Mouse (Mus musculus) CD4-positive naive resting alpha-beta T cell, adult 57 days (primary cell): ENCODE measurements around the gene Uckl1. TPM values are rescaled to one million over a fixed set of nuclear protein-coding genes. Genes with fewer than 3 reads are reported as not detected.

ENCODE experiments used
- total RNA-seq: library from RNA; stranded (reverse); gene quantifications from one replicate; pipeline ENCODE4 v1.2.4, GENCODE M21; 2023

The Uckl1 gene
- total RNA-seq: 126 TPM

GRCm38 (mm10) chr2:181584411-181584942 lies at the start of gene Uckl1:
Uckl1 (minus strand) TSS chr2:181584892.

GRCm38 (mm10) chr2:181598454-181599351 lies 14.0 kb upstream of the Uckl1 start, which contains the start of gene Samd10:
Samd10 (minus strand) TSS chr2:181599212.

GRCm38 (mm10) chr2:181592231-181593041 lies 7.7 kb upstream of the Uckl1 start, which contains the start of gene Zfp512b:
Zfp512b (minus strand) TSS chr2:181592803.

GRCm38 (mm10) chr2:181591528-181592085 lies 6.9 kb upstream of the Uckl1 start, which contains the start of gene Prpf6:
Prpf6 (plus strand) TSS chr2:181591868.

GRCm38 (mm10) chr2:181520118-181520935 lies 64.4 kb downstream of the Uckl1 start, which contains the start of gene Dnajc5:
Dnajc5 (plus strand) TSS chr2:181520485.

Other genes starting within 250 kb of the Uckl1 start
- gene Zgpat, start 220.0 kb downstream of the Uckl1 start, total RNA-seq: 123 TPM
- 87.5 TPM for gene Arfrp1, start 219.5 kb downstream of the Uckl1 start, total RNA-seq
- gene Lime1, start 204.8 kb downstream of the Uckl1 start, total RNA-seq: 249 TPM
- 0.65 TPM for gene Zbtb46, start 125.5 kb downstream of the Uckl1 start, total RNA-seq
- gene Abhd16b, start 91.7 kb downstream of the Uckl1 start, total RNA-seq: not detected
- gene Tpd52l2, start 87.8 kb downstream of the Uckl1 start, total RNA-seq: 86.2 TPM
- 121 TPM for gene Dnajc5, start 64.4 kb downstream of the Uckl1 start, total RNA-seq
- 65.1 TPM for gene Prpf6, start 7.0 kb upstream of the Uckl1 start, total RNA-seq
- 71.4 TPM for gene Zfp512b, start 7.9 kb upstream of the Uckl1 start, total RNA-seq
- gene Samd10, start 14.3 kb upstream of the Uckl1 start, total RNA-seq: 10.2 TPM
- gene Gm29797, start 72.1 kb upstream of the Uckl1 start, total RNA-seq: not detected
- gene Sox18, start 86.7 kb upstream of the Uckl1 start, total RNA-seq: 0.47 TPM
- 11.0 TPM for gene Tcea2, start 95.4 kb upstream of the Uckl1 start, total RNA-seq
- 121 TPM for gene Rgs19, start 109.1 kb upstream of the Uckl1 start, total RNA-seq
- not detected for gene Lkaaear1, start 113.5 kb upstream of the Uckl1 start, total RNA-seq
- 1.0 TPM for gene Oprl1, start 130.1 kb upstream of the Uckl1 start, total RNA-seq
- gene Myt1, start 178.4 kb upstream of the Uckl1 start, total RNA-seq: not detected